Mouse (Mus musculus): ENCODE results near the gene Riox1.

The Riox1 gene

DNA sequence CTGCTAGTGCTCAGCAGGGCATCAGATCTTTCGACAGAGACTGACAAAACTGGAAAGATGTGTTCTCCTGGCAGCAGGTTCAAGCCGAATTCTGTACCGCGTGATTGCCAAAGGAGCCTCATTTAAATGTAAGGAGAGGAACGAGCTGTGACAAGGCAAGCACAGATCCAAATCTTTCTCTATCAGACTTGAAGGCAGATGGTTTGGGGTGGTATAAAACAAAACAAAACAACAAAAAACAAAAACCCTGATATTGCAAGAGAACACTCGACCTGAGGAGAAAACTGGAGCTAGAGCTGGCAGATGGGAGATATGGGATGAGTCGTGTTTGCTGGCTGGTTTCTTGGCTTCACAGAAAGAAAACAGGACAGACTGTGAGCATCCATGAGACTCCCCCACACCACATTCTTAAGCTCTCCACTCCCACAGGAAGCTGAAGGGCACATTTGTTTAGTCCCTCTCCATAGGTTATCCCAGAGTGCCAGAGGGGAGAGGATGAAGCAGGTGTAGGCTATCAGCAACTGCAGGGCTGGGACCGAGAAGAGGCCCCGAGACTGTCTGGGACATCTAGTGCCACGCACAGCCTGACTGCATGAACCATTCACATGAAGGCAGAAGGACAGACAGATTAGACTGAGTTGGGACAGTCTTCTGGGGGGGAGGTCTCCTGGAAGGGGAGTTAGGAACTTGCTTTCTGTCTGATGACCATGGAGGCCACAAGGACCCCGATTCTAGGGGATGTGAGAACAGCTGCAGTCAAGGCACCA, 48.1 kb downstream of the Riox1 start:
- in situ Hi-C loops (cut with MboI; ENCODE audit: low pct_unique_long_range_greater_than_20kb in 1 of 2, low sequenced_read_pairs in 2 of 2, unreplicated experiment in 1 of 2), result loop anchor here in 1 of 2 experiments (25.0 kb wide), 1 partner anchor 264 kb away; no protein-coding TSS in a partner anchor

GRCm38 (mm10) chr12:83999237-83999636, 48.8 kb downstream of the Riox1 start:
- in situ Hi-C loops (cut with MboI; ENCODE audit: low pct_unique_long_range_greater_than_20kb in 1 of 2, low sequenced_read_pairs in 2 of 2, unreplicated experiment in 1 of 2), result loop anchor here in 1 of 2 experiments (25.0 kb wide), 1 partner anchor 263 kb away; no protein-coding TSS in a partner anchor

DNA sequence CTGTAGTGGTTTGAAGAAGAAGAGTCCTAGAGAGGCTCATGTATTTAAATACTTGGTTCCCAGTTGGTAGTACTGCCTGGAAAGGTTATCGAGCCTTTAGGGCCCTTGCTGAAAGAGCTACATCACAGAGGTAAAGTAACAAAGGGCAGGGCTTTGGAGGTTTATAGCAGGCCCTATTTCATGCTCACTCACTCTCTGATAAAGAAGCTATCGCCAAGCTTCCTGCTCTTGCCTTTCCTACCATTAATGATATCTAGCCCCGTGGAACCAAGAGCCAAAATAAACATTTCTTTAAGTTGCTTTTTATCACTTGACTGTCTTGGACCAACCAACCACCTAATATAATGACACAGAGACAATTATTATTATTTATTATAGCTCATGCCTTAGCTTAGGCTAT, 50.0 kb downstream of the Riox1 start:
- in situ Hi-C loops (cut with MboI; ENCODE audit: low pct_unique_long_range_greater_than_20kb in 1 of 2, low sequenced_read_pairs in 2 of 2, unreplicated experiment in 1 of 2), result no loop called here

Data from mouse embryonic stem cell (cell line).